Mouse (Mus musculus): Measurements from ENCODE around the gene Mgat4b.

Gene Mgat4b

GRCm38 (mm10) chr11:50198916-50199315 is 11.8 kb upstream of the Mgat4b start:
- no peak for DNase-seq (ENCODE audit: low read depth in 2 of 2, low spot score in 2 of 2)

GRCm38 (mm10) chr11:50200613-50201012 is 10.1 kb upstream of the Mgat4b start:
- no peak for DNase-seq (ENCODE audit: low read depth in 2 of 2, low spot score in 2 of 2)

GRCm38 (mm10) chr11:50201590-50201989 is 9.1 kb upstream of the Mgat4b start:
- DNase-seq (ENCODE audit: low read depth in 2 of 2, low spot score in 2 of 2): no peak

GRCm38 (mm10) chr11:50203302-50203827 is 7.3 kb upstream of the Mgat4b start:
- no peak for DNase-seq (ENCODE audit: low read depth in 2 of 2, low spot score in 2 of 2)

- no peak for DNase-seq (ENCODE audit: low read depth in 2 of 2, low spot score in 2 of 2)
Observed at GRCm38 (mm10) chr11:50205434-50205833, 5.3 kb upstream of the Mgat4b start.

GRCm38 (mm10) chr11:50206037-50206436 is 4.7 kb upstream of the Mgat4b start:
- no peak for DNase-seq (ENCODE audit: low read depth in 2 of 2, low spot score in 2 of 2)

GRCm38 (mm10) chr11:50207344-50207743 is 3.3 kb upstream of the Mgat4b start:
- no peak for DNase-seq (ENCODE audit: low read depth in 2 of 2, low spot score in 2 of 2)

- DNase-seq (ENCODE audit: low read depth in 2 of 2, low spot score in 2 of 2): no peak
Observed at GRCm38 (mm10) chr11:50208039-50208438, 2.7 kb upstream of the Mgat4b start.

GRCm38 (mm10) chr11:50210101-50210504 is 587 bp upstream of the Mgat4b start:
- DNase-seq (ENCODE audit: low read depth in 2 of 2, low spot score in 2 of 2): peak; percentile 84 to 92

- DNase-seq (ENCODE audit: low read depth in 2 of 2, low spot score in 2 of 2): no peak
Observed at GRCm38 (mm10) chr11:50211322-50212059, 801 bp downstream of the Mgat4b start.

- DNase-seq (ENCODE audit: low read depth in 2 of 2, low spot score in 2 of 2): no peak
Observed at GRCm38 (mm10) chr11:50212060-50212739, 1.5 kb downstream of the Mgat4b start.

- DNase-seq (ENCODE audit: low read depth in 2 of 2, low spot score in 2 of 2): no peak
Observed at GRCm38 (mm10) chr11:50212848-50213758, 2.4 kb downstream of the Mgat4b start.

- no peak for DNase-seq (ENCODE audit: low read depth in 2 of 2, low spot score in 2 of 2)
Observed at GRCm38 (mm10) chr11:50214631-50215030, 3.9 kb downstream of the Mgat4b start.

GRCm38 (mm10) chr11:50215633-50216032 is 4.9 kb downstream of the Mgat4b start:
- no peak for DNase-seq (ENCODE audit: low read depth in 2 of 2, low spot score in 2 of 2)

- DNase-seq (ENCODE audit: low read depth in 2 of 2, low spot score in 2 of 2): no peak
Observed at GRCm38 (mm10) chr11:50216724-50217366, 6.2 kb downstream of the Mgat4b start.

- no peak for DNase-seq (ENCODE audit: low read depth in 2 of 2, low spot score in 2 of 2)
Observed at GRCm38 (mm10) chr11:50217811-50218210, 7.1 kb downstream of the Mgat4b start.

GRCm38 (mm10) chr11:50219833-50220232 is 9.1 kb downstream of the Mgat4b start:
- DNase-seq (ENCODE audit: low read depth in 2 of 2, low spot score in 2 of 2): no peak

GRCm38 (mm10) chr11:50222559-50223276 is 12.0 kb downstream of the Mgat4b start:
- no peak for DNase-seq (ENCODE audit: low read depth in 2 of 2, low spot score in 2 of 2)

- no peak for DNase-seq (ENCODE audit: low read depth in 2 of 2, low spot score in 2 of 2)
Observed at GRCm38 (mm10) chr11:50223783-50224662, 13.3 kb downstream of the Mgat4b start.

Measured in CD8-positive naive resting alpha-beta T cell, adult 2 months (primary cell).